Mouse (Mus musculus) mouse embryonic stem cell (cell line): ENCODE data around the gene Klhl3.

Source experiments
- in situ Hi-C, 2 experiments: fragments of 300-500 bp; cut with MboI; formaldehyde crosslinking; loops; 1 replicate in 1 of 2; 3 replicates in 1 of 2; pipeline ENCODE4 v1.14.3; 2019 to 2020; ENCODE audit warnings: low sequenced_read_pairs in 2 of 2, low pct_unique_long_range_greater_than_20kb in 1 of 2, mixed read lengths in 1 of 2; ENCODE audit not compliant: unreplicated experiment in 1 of 2

Klhl3 gene

DNA sequence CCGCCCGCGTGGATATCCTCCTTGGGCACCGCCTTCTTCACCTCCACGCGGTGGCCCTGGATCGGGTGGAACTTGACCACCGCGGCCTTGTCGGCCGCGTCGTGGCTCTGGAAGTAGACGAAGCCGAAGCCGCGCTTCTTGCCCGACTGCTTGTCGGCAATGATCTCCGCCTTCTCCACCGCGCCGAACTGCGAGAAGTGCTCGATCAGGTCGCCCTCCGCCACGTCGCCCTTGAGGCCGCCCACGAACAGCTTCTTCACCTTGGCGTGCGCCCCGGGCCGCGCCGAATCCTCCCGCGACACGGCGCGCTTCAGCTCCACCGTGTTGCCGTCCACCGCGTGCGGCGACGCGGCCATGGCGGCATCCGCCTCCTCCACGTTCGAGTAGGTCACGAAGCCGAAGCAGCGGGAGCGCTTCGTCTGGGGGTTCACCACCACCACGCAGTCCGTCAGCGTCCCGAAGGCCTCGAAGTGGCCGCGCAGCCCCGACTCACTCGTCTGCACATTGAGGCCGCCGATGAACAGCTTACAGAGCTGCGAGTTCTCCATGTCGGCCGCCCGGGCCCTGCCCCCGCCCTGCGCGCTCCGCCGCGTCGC, 14.5 kb upstream of the Klhl3 start:
- in situ Hi-C loops: no loop called here

DNA sequence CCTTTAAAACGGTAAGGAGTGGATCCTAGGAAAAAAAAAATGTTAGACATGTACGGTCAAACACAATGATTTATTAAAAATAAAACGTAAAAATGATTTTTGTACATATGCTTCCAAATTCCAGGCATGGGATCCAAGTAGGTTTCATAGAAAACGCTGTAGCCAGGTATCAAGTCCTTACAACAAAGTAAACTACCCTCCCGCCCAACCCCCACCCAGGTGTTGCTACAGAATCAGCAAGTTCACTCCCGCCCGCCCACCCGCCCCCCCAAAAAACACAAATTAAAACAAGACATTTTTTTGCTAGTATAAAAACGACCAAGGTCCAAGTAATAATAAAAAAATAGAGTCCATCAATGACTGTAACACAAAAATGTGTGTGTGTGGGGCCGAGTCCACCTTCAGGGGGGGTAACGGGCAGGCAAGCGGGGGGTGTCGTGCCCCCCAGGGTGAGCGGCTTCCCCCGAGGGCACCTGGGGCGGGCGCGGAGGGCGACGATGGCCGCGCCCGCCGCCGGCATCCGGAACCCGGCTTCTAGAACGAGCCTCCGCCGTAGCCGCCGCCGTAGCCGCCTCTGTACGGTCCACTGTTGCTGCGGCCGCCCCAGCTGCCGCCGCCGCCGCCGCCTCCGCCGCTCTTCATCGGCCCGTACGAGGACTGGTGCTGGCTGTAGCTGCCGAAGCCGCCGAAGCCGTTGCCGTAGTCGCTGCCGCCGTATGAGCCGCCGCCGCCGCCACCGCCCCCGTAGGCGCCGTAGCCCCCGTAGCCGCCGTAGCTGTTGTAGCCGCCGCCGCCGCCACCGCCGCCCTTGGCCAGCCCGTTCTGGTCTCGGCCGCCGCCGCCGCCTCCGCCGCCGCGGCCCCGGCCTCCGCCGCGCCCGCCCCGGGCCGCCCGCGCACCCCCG, 13.7 kb upstream of the Klhl3 start:
- in situ Hi-C loops: no loop called here

DNA sequence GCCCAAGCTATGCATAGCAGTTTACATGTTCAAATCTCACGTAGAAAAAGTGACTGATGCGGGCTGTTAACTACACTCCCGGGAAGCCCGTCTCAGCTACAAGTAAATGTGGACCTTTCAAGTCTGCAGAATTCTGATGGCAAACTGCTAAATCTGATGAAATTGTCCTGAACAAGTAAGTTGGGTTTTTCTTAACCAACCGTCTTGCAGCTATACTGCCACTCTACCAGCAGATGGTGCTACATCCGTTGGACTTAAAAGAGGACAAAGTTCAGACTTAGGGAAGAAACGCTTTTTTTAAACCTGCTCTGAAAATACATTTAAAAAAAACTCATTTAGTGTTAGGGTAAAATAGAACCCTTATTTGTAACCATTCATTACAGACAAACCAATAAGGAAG, 12.7 kb upstream of the Klhl3 start:
- in situ Hi-C loops: no loop called here

DNA sequence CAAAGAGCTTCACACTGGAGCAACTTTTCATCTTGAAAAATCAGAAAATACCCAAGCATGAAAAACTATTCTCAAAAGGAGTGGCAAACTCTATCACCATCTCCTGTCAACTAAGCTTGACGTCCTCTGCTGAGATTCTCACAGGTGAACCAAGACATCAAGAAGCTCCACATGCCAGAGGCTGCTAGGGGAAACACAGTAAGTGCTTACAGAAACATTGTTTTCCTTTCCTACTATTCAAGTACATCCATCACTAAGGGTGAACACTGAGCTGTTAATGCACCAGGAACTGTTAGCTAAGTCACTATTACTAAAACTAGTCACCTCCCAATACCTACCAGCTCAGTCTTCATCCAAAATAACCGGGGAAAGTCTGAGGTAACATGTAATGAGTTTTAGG, 11.6 kb upstream of the Klhl3 start:
- in situ Hi-C loops: no loop called here

DNA sequence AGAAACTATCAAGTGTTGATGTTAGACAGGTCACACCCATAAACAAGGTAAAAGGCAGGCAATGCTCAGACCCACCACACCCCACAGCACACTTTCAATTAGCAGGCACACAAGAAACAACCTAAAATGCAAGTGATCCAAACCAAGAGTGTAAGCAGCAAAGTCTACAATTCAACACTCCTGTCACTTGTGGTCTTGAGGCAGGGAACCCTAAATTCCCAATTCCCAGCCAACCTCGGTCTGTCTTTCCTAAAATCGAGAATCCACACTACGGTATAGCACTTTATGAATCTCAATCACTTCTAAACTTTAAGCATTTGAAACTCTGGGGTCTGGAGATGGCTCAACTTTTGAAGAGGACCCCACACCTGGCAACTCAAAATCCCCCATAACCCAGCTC, 10.9 kb upstream of the Klhl3 start:
- in situ Hi-C loops: no loop called here

DNA sequence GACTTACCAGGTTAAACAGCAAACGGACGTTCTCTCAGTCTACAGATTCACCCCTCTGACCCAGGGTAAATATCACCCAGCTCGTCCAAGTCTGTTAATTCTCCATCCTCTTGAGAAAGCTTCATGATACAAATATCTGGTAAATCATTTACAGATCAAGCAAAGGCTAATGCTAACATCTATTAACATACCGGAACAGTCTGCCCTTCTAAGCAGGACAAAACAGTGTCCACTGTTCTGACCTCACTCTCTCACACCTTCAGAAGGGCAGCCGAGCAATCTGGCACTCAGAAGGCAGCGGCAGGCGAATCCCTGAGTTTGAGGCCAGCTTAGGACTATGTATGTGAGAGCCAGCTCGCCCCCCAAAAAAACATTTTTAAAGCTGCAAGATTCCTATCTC, 10.0 kb upstream of the Klhl3 start:
- in situ Hi-C loops: no loop called here

DNA sequence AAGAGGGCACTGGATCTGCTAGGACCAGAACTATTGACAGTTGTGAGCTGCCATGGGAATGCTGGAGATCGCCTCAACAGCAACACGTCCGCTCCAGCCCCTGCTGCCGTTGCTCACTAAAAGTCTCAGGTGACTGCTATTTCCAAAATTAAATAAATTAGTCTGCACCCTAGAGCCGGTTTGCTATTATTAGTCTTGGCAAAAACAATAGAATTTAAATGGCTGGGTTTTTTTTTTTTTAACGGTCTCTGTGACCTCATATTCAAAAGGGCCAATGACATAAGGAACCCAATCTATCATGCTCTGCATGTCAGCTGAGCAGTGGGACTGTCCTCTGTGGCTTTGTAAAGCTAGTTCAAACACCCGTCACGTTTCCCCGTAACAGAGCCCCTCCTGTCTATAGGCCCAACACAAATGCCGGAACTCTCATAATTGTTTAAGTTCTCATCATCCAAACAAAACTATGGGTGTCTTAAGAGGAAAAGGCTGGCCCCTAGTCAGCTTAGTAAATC, 9.4 kb upstream of the Klhl3 start:
- in situ Hi-C loops: no loop called here

DNA sequence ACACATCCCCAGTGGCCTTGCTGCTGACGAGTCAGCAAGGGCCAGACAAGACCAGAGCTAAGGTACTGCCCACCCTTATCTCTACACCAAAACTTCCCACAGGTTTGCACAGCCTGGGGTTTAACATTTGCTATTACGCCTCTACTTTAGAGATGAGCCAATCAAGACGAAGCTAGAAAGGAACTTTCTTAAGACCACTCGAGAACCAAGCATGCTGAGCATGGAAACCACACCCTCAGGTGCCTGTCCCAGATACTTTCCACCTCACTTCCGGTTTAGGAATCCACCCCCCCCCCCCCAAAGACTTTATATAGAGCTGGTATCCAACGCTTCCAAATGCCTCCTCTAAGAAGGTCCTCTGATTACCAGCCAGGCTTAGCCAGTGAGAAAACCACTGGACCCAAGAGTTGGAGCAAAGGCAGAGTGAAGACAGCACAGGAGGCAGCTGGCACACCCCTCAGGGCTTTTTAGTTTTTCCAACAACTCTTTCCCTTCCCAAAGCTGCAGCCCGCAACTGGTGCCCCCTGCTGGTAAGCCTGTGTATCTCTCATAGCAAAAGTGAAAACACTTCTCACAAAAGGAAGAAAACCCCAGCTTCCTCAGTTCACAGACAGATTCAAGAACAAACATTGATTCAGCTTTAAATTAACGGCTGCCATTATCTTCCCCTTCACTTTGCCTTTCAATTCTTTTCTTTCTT, 4.1 kb upstream of the Klhl3 start:
- in situ Hi-C loops: loop anchor here in 1 of 2 experiments (10.0 kb wide), 1 partner anchor 103 kb away; no protein-coding TSS in a partner anchor

DNA sequence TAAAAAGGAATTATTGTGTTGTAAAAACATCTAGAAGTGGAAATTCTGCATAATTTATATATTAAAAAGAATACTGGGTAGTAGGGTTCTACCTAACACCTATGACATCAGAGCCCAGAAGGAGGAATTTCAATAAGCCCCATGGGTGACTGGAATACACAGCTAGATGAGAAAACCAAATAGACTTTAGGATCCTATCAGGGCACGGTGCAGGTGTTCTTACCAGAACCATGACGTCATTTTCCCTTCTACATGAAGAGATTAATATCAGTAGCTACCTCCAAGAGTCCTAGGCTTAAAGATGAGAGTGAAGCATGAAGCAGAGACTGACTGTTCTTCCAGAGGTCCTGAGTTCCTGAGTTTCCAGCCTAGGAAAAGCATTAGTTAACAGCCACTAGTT, 3.4 kb upstream of the Klhl3 start:
- in situ Hi-C loops: loop anchor here in 1 of 2 experiments (10.0 kb wide), 1 partner anchor 102 kb away; no protein-coding TSS in a partner anchor

DNA sequence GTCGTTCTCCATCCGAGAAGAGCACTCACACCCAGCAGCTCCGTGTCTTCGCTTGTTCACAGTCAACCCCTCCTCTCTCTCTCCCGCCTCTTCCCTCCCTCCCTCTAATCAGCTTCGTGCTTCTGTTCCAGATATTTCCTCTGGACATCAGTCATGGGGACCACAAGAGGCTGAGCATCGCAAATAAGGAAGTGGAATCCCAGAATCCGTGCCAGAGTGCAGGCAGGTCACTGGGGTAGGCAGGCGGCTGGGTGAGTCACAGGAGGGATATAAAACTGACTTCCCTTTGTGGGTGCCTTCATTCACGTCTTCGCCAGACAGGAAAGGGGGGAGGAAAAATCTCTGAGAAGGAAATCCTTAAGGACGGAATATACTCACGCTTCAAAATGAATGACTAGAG, 1.8 kb upstream of the Klhl3 start:
- in situ Hi-C loops: loop anchor here in 1 of 2 experiments (10.0 kb wide), 1 partner anchor 100 kb away; no protein-coding TSS in a partner anchor

DNA sequence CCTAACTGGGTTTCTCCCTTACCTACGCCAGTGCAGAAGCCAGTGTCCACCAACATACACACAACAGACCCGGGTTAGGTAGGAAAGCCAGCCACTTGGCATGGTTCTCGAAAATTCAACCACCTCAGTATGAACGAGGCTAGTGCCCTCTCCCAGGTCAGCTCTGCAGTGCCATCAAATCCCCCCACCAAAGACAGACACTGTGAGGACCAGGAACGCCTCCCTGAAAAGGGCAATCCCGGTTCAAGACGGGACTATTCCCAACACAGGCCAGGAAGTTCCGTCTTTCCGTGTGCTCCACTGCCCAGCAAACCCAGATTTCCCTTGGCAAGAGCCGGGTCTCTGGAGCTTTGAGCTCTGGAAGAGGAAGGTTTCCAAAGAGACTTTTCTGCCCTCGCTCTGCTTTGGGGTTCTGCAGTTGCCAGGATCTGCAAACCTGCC, 771 bp downstream of the Klhl3 start:
- in situ Hi-C loops: loop anchor here in 1 of 2 experiments (10.0 kb wide), 1 partner anchor 98 kb away; no protein-coding TSS in a partner anchor

DNA sequence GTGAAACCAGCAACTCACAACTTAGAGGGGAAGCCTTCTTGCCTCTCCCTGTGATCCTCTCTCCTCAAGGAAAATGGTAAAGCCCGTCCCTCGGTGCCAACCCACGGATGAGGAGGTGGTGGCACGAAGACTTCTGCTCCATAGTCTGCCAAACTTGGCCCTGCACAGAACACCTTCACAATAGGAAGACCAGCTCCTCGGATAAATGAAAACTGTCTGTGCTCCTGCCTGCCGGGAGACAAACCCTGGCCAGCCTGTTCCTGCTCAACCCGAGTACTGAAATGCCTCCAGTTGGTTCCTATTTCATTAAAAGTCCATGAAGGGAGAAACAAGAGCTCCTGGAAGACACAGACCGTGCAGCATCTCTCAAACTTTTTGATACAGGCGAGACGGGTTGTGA, 1.2 kb downstream of the Klhl3 start:
- in situ Hi-C loops: loop anchor here in 1 of 2 experiments (10.0 kb wide), 1 partner anchor 97 kb away; no protein-coding TSS in a partner anchor

DNA sequence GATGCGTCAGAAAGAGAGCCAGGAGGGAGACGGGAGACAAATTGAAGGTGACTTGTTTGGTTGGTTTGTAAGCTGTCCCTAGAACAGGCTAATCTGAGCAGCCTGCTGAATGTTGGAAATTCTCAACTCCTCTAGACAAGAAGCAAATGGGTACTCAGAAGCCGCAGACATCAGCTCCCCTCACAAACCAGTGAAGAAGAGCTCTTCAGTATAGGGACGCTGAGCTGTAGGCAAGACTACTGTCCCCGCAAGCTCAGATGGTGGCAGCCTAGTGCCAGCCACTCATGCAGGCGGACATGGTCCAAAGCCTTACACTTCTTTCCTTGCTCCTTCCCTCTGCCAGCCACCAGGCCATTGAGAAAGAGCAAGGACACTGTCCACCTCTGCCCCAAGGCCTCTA, 2.1 kb downstream of the Klhl3 start:
- in situ Hi-C loops: loop anchor here in 1 of 2 experiments (10.0 kb wide), 1 partner anchor 97 kb away; no protein-coding TSS in a partner anchor

DNA sequence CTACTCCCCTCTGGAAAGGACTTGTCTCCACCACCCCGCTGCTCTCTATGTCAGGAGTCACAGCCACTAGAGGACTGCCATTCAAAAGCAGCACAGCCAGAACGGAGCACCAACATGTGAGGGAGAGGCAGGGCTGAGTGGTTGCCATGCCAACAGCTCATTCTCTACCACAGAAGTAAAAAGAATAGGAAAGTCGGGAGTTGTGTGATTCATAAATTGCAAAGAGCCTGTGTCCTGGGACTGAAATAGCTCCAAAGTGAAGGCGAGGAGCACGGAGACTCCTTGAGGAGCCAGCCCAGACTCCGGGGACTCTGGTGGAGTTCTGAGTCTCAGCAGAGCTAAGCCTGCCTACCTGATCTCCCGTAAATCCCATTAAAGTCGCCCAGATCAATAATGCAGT, 22.7 kb downstream of the Klhl3 start:
- in situ Hi-C loops: no loop called here

DNA sequence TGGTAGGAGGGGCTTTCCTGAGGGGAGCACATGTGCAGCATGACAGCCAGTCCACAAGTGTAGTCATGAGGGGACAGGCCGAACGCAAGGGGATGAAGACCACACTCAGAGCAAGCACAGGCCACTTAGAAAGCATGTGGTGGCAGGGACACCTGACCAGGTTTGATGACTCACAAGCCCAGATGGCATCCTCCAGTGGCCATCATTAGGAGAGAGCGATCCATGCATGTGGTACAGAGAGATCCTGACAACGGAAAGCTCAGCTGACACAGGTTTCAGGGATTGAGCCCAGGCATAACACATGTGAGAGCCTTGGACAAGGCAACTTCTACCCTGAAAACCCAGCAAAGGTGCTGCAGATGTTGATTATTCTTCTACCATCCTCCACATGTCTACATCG, 29.0 kb downstream of the Klhl3 start:
- in situ Hi-C loops: no loop called here

DNA sequence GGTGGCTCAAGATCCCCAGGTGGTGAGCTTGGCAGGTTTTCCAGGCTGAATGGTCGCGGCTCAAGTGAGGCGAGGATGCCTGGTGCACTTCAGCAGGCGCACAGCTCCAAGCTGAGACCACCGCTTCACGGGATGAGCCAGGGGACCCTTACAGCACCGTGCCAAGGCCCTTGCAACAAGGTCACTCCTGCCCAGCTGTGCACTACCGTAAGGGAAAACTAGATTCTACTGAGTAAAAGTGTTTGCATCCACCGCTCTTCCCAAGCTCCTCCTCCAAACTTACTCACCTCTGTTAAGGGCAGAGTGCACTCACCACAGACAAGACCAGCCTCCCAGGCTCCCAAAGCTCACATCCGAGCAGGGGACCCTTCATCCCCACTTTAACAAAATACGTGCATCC, 29.9 kb downstream of the Klhl3 start:
- in situ Hi-C loops: no loop called here

DNA sequence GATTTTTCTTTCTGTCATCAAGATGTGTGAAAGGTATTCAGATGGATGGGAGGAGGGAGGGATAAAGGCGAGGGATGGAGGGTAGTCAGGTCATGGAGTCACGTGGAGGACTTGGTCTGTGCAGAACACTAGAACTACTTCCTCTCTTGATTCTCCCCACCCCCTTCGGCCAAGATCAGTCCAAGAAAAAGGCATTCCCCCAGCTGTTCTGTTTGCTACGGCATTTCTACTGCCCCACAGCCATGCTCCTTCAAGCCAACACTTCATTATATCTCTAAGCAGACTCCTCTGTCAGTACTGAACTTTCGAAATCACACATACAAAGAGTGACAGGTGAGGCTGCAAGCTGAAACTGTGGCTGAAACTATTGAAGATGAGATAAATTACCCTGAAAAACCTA, 30.3 kb downstream of the Klhl3 start:
- in situ Hi-C loops: no loop called here

DNA sequence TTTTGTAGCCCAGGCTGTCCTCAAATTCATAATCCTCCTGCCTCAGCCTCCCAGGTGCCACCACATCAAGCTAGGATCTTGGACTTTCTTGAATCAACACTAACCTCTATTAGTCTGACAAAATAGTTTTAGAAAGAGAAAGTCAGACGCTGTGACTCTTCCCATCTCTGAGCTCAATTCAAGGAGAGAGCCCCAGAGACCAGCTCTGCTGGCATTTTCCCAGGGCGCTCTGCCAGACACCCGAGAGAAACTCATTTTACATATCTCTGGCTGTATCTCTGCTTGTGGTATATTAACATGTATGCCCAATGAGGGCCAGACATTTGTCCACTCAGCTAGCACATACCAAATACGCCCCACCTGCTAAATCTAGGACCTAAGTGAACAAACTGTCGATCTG, 35.0 kb downstream of the Klhl3 start:
- in situ Hi-C loops: no loop called here

DNA sequence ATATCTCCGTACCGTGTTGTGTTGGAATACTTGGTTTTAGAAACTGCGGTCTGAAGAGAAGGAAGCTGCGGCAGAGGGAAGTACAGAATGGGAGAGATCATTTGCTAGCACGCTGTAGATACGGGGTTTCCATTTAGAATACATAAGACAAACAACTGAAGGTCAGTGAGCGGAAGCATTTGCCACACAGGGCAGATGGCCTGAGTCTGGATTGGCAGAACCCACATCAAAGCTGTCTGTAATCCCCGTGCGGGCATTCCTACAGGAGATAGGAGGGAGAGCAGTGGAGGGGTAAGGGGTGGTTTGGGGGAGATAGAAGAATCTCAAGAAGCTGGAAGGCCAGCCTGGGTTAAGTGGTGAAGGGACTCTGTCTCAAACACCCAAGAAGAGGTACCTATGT, 38.5 kb downstream of the Klhl3 start:
- in situ Hi-C loops: no loop called here
